Mouse (Mus musculus) intestine, embryonic 14.5 days (tissue): ENCODE data around the gene Ppp1r9b. TPM values are rescaled to one million over a fixed set of nuclear protein-coding genes. Genes with fewer than 3 reads are reported as not detected.
"Not testable (repeated sequence)": the region's sequence is repeated elsewhere in the genome, so short reads cannot be mapped to it uniquely, and the experiment has no call there.

ENCODE experiments used
- ATAC-seq: fragments of 200-750 bp; cut with Nextera tagmentation; replicated peaks from 2 replicates; pipeline ENCODE4 v1.8.0; 2017; ENCODE audit warnings: low read depth, moderate number of reproducible peaks, moderate TSS enrichment, moderate library complexity; ENCODE audit not compliant: low FRiP score, low TSS enrichment
- DNase-seq: peaks from one replicate; pipeline ENCODE4 v3.0.0-alpha.2; 2018; ENCODE audit warnings: low spot score
- H3K27ac ChIP-seq: fragments of 300-500 bp; sonication (generic); 2 replicates; pipeline ENCODE4 v1.5.1; 2014; ENCODE audit warnings: low read depth, mild to moderate bottlenecking, control low read depth
- H3K27me3 ChIP-seq: fragments of 300-500 bp; sonication (generic); replicated peaks from 2 replicates; pipeline ENCODE4 v1.6.1; 2014; ENCODE audit warnings: low read length, control low read depth; ENCODE audit not compliant: control insufficient read depth, insufficient read depth
- H3K36me3 ChIP-seq: fragments of 300-500 bp; sonication (generic); 2 replicates; pipeline ENCODE4 v1.6.1; 2014; ENCODE audit warnings: low read length, control low read depth; ENCODE audit not compliant: control insufficient read depth, insufficient read depth
- H3K4me1 ChIP-seq: fragments of 300-500 bp; sonication (generic); replicated peaks from 2 replicates; pipeline ENCODE4 v1.6.1; 2014; ENCODE audit warnings: low read length, control low read depth, mixed read lengths; ENCODE audit not compliant: control insufficient read depth, insufficient read depth
- H3K4me2 ChIP-seq: fragments of 300-500 bp; sonication (generic); 2 replicates; pipeline ENCODE4 v1.6.1; 2014; ENCODE audit warnings: low read length
- H3K4me3 ChIP-seq: fragments of 300-500 bp; sonication (generic); 2 replicates; pipeline ENCODE4 v1.5.1; 2014; ENCODE audit warnings: low read depth, low read length, control low read depth, mixed read lengths
- H3K9ac ChIP-seq: fragments of 300-500 bp; sonication (generic); 2 replicates; pipeline ENCODE4 v1.6.1; 2014; ENCODE audit warnings: mild to moderate bottlenecking, low read length
- H3K9me3 ChIP-seq: fragments of 300-500 bp; sonication (generic); 2 replicates; pipeline ENCODE4 v1.6.1; 2016; ENCODE audit warnings: low read length, control low read depth; ENCODE audit not compliant: control insufficient read depth
- WGBS: fragments of 180-500 bp; shearing (Covaris S2); extraction: QIAGEN DNeasy Blood & Tissue Kit; methylation state at CpG from one replicate; pipeline ENCODE4 v1.1.7; 2014; 5-methylcytosine and 5-hydroxymethylcytosine counted together
- polyA plus RNA-seq: library from polyadenylated mRNA; unstranded; fragments of >200 nt; fragmentation: Nextera tagmentation; extraction: Ambion mirVana; gene quantifications from 2 replicates; pipeline ENCODE4 v1.2.1, GENCODE M21; 2014

Ppp1r9b gene
- polyA plus RNA-seq, 1 experiment from 2014 or later, result 11.9 TPM

DNA sequence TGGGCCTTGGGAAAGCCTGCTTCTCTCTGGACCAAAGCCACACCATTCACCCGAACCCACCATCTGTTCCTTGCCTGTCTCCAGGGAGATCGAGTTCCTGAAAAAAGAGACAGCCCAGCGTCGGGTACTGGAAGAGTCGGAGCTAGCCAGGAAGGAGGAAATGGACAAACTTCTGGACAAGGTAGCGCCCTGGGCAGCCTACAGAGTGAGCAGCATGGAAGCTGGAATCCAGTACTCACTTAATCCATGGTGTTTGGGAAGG is 14.0 kb downstream of the Ppp1r9b start:
- H3K4me1 ChIP-seq, result peaks cover 37% of the 10 kb centered on the region
- no peaks in the 10 kb centered on the region for H3K27me3 ChIP-seq
- no peak overlapping the region for H3K27ac ChIP-seq
- H3K36me3 ChIP-seq, result peaks cover 54% of the 10 kb centered on the region
- no peak overlapping the region for H3K9ac ChIP-seq
- no peaks in the 10 kb centered on the region for H3K9me3 ChIP-seq
- DNase-seq (no peak), ATAC-seq (no peak)
- H3K4me2 ChIP-seq, result no peak overlapping the region
- H3K4me3 ChIP-seq, result no peak overlapping the region
- 71% methylated on average over 6 of the region's 6 CpGs for WGBS

DNA sequence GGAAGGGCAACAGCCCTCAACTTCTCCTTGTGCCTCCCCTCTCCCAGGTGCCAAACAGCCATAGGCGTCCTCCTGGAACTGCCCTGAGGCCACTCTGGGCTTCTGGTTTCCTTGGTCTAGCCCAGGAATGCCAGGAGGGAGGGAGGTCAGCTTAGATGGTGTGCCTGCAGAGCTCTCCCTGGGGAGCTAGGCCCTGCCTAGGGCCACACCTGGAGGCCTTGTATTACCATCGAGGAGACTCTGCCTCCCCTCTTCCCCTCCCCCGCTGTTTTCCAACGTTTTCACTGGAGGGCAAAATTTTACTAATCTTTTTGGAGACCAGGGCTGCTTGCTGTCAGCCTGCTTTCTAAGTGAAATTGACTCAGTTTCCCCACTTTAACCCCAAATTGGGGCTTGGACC is 15.2 kb downstream of the Ppp1r9b start:
- no peaks in the 10 kb centered on the region for H3K9me3 ChIP-seq
- H3K36me3 ChIP-seq, result peaks cover 46% of the 10 kb centered on the region
- peak overlapping the region; percentile 38; the same call in 1 of the 2 replicates for H3K4me3 ChIP-seq
- H3K27ac ChIP-seq, result 0 out of 2 replicates have a peak overlapping the region, but pooled peaks have one; percentile 60
- peak overlapping the region; percentile 41; the same call in 1 of the 2 replicates for H3K9ac ChIP-seq
- no peak for DNase-seq
- H3K4me2 ChIP-seq, result peak overlapping the region; percentile 83
- H3K27me3 ChIP-seq, result no peaks in the 10 kb centered on the region
- no peak; the same call in 1 of the 2 replicates for ATAC-seq
- 48% methylated on average over 4 of the region's 4 CpGs for WGBS
- peaks cover 28% of the 10 kb centered on the region for H3K4me1 ChIP-seq

DNA sequence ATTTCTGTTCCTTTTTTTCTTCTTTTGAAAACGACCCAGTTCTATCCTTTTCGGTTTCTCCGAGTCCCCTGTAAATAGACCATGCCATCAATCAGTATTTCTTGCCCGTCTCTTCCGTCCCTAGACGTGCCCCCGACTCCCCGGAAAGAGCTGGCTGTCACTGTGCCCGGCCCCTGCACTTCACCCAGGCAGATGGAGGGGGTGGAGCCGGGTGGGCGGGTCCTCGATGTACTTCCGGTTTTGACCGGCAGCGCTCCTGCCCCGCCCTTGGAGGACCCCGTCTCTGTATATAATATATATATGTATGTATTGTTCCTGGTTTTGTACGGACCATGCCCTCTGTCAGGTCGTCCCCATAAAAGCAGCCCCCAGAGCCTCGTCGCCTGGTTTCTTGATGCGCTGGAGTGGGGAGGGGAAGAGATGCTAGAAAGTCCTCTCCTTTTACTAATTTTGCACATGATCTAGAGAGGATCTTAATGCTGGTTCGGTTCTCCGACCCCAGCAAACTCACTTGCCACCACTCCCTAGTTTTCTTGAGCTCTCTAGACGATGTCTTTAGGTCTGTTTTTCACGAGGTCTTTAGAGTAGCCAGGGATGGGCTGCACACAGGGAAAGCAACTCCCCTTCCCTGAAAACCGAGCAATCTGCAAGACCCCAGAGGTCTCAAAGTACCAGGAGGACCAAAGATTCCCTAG is 15.8 kb downstream of the Ppp1r9b start:
- no peaks in the 10 kb centered on the region for H3K27me3 ChIP-seq
- peak; percentile 72 for ATAC-seq
- H3K9me3 ChIP-seq, result no peaks in the 10 kb centered on the region
- H3K27ac ChIP-seq, result peak overlapping the region; percentile 60
- peaks cover 41% of the 10 kb centered on the region for H3K36me3 ChIP-seq
- peak overlapping the region; percentile 38 for H3K4me3 ChIP-seq
- WGBS, result under 1% methylated on average over 27 of the region's 27 CpGs
- DNase-seq, result peak; percentile 91
- H3K9ac ChIP-seq, result peak overlapping the region; percentile 41
- peaks cover 33% of the 10 kb centered on the region for H3K4me1 ChIP-seq
- H3K4me2 ChIP-seq, result peak overlapping the region; percentile 83

DNA sequence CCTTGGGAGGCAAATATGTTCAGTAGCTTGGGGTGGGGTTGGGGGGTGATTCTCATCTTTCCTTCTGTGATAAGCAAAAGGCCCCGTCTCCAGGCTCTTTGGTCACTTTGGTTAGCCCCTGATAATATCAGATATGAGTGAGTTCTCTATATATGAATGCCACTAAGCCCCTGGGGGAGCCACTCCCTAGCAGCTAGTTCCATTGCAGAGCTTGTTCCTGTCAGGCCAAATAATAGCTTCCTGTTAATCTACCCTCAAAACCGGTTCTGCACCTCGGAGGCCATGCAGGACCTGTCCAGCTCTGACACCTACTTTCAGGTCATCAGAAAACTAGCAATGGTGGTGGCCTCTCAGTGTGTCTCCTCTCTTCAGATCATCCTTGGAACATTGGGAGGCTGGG is 16.6 kb downstream of the Ppp1r9b start:
- 62% methylated on average over 3 of the region's 3 CpGs for WGBS
- H3K27ac ChIP-seq, result 0 out of 2 replicates have a peak overlapping the region, but pooled peaks have one; percentile 60
- no peak for ATAC-seq

DNA sequence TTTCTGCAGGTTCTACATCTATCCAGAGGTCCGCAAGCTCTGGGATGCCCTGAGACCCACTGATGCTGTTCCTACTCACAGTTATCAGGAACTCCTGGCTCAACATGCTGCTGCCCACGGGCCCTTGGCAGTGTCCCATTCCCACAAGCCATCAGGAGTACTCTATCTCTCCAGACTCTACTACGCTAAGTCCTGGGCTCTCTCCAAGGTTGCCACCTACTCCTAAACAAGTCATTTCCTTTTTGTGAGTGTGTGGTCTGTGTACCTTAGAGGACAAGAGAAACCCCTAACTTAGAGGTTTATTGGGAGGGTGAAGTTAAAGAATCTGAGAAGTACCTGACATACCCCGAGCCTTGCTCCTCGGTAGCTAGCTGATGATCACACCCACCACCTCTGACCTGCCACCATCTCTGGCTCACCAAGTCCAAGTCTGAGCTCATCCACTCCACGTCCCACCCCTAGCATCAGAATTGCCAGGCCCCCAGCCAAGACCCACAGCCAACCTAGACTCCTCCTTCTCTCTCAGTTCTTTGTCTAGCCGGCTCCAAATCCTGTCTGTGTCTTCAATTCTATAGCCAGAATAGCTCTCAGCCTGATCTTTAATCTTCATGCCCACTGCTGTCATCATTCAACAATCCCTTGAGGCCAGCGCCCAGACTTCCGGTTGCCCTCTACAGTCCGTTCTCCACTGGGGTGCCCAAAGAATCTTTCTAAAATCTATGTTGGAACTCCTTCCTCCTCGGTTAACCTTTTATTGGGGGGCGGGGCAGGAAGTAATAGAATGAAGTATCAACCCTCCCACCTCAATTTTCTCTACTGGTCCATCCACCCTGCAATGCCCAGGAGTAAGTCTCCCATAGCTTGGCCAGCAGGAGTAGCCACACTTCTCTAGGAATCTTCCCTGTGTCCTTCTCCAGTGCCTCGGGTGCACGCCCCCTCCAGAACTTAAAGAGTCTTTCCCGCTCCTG is 18.1 kb downstream of the Ppp1r9b start:
- Histone ChIP-seq H3K4me3 (peak overlapping the region; percentile 77), H3K27me3 (no peaks in the 10 kb centered on the region), H3K9ac (peak overlapping the region; percentile 87), H3K36me3 (peaks cover 18% of the 10 kb centered on the region), H3K27ac (peak overlapping the region; percentile 95), H3K4me1 (peaks cover 43% of the 10 kb centered on the region), H3K9me3 (no peaks in the 10 kb centered on the region), H3K4me2 (peak overlapping the region; percentile 80)
- 31% methylated on average over 15 of the region's 15 CpGs for WGBS
- DNase-seq (peak; percentile 63), ATAC-seq (peak; percentile 28)

More for the DNA sequence above, 16.6 kb downstream of the Ppp1r9b start:
- H3K4me1 ChIP-seq, result peaks cover 40% of the 10 kb centered on the region
- H3K4me3 ChIP-seq, result no peak overlapping the region
- peaks cover 33% of the 10 kb centered on the region for H3K36me3 ChIP-seq
- H3K4me2 ChIP-seq, result peak overlapping the region; percentile 83; the same call in 1 of the 2 replicates
- H3K27me3 ChIP-seq, result no peaks in the 10 kb centered on the region
- no peak overlapping the region for H3K9ac ChIP-seq
- H3K9me3 ChIP-seq, result no peaks in the 10 kb centered on the region
- no peak for DNase-seq

- no peaks in the 10 kb centered on the region for H3K27me3 ChIP-seq
- H3K9me3 ChIP-seq, result no peaks in the 10 kb centered on the region
- H3K27ac ChIP-seq, result peak within 1 kb of the TSS; percentile 95
- ATAC-seq (peak; percentile 49), DNase-seq (peak; percentile 87)
- peak within 1 kb of the TSS; percentile 80 for H3K4me2 ChIP-seq
- peak within 1 kb of the TSS; percentile 77 for H3K4me3 ChIP-seq
- peak within 1 kb of the TSS; percentile 87 for H3K9ac ChIP-seq
- peaks cover 43% of the 10 kb centered on the region for H3K4me1 ChIP-seq
- peaks cover 16% of the 10 kb centered on the region for H3K36me3 ChIP-seq
- under 1% methylated on average over 32 of the region's 32 CpGs for WGBS
These were observed 18.8 kb downstream of the Ppp1r9b start, which contains the start of gene Samd14 for GRCm38 (mm10) chr11:95009629-95010014. TSS of gene Samd14 (plus strand) at chr11:95009879.

GRCm38 (mm10) chr11:95010141-95010739 is 19.4 kb downstream of the Ppp1r9b start:
- Histone ChIP-seq H3K27ac (peak overlapping the region; percentile 95), H3K4me1 (peaks cover 43% of the 10 kb centered on the region), H3K9ac (peak overlapping the region; percentile 87), H3K27me3 (no peaks in the 10 kb centered on the region), H3K4me3 (peak overlapping the region; percentile 77), H3K4me2 (peak overlapping the region; percentile 80), H3K9me3 (no peaks in the 10 kb centered on the region), H3K36me3 (peaks cover 15% of the 10 kb centered on the region)
- under 1% methylated on average over 39 of the region's 40 CpGs for WGBS
- peak; percentile 66 for DNase-seq
- peak; percentile 21; the same call in 1 of the 2 replicates for ATAC-seq

DNA sequence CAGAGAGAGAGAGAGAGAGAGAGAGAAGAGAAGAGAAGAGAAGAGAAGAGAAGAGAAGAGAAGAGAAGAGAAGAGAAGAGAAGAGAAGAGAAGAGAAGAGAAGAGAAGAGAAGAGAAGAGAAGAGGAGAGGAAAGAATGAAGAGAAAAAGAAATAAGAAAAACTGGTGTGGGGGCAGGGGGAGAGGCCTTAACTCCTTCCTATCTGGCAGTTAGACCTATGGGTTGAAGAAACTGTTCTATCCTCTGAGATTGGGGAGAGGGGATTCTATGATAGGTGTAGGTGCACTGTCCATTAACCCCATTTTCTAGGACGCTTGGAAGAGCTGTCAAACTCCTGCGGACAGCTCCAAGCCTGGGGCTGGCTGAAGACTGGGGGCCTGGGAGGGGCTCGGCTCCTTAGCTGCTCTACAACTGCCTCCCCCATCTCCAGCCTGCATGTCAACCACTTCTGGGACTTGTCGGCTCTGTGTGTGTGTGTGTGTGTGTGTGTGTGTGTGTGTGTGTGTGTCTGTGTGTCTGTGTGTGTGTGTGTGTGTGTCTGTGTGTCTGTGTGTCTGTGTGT is 20.1 kb downstream of the Ppp1r9b start:
- 20% methylated on average over 4 of the region's 4 CpGs for WGBS
- H3K4me1 ChIP-seq, result peaks cover 41% of the 10 kb centered on the region

More for the DNA sequence above, 20.1 kb downstream of the Ppp1r9b start:
- not testable (repeated sequence) for ATAC-seq, H3K27ac ChIP-seq, H3K9me3 ChIP-seq, DNase-seq, H3K27me3 ChIP-seq
- peak overlapping the region; percentile 87 for H3K9ac ChIP-seq
- H3K4me2 ChIP-seq, result peak overlapping the region; percentile 80
- peaks cover 11% of the 10 kb centered on the region for H3K36me3 ChIP-seq
- H3K4me3 ChIP-seq, result peak overlapping the region; percentile 77
